Mouse (Mus musculus): Measurements from ENCODE around the gene Prelp.

Prelp gene

DNA sequence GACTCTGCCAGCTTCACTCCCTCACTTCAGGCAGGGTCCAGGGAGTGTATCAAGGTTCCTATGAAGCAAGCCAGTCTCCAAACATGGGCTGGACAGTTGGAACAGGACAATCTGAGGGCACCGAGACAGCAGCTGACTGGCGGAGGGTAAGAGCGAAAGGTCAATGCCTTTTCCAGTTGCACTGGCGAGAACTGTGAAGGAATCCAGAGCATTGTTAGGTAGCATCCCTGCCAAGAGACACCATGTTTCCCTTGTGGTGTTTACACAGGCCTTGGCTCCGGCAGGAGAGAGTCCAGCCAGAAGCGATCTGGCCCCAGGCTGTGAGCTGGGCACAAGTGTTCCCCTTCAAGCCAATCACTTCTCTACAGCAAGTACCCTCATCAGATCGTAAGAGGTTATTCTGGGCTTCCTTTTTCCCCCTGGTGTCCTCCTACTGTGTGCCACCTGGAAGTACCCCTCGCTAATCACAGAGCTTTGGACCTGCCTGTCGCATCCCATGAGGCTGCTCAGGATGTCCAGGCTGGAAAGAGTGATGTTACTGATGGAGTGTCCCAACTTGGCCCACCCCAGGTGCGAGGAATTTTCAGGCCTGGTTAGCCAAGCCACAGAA, 13.2 kb upstream of the Prelp start:
- DNase-seq (ENCODE audit: low spot score in 2 of 2), result no peak

DNA sequence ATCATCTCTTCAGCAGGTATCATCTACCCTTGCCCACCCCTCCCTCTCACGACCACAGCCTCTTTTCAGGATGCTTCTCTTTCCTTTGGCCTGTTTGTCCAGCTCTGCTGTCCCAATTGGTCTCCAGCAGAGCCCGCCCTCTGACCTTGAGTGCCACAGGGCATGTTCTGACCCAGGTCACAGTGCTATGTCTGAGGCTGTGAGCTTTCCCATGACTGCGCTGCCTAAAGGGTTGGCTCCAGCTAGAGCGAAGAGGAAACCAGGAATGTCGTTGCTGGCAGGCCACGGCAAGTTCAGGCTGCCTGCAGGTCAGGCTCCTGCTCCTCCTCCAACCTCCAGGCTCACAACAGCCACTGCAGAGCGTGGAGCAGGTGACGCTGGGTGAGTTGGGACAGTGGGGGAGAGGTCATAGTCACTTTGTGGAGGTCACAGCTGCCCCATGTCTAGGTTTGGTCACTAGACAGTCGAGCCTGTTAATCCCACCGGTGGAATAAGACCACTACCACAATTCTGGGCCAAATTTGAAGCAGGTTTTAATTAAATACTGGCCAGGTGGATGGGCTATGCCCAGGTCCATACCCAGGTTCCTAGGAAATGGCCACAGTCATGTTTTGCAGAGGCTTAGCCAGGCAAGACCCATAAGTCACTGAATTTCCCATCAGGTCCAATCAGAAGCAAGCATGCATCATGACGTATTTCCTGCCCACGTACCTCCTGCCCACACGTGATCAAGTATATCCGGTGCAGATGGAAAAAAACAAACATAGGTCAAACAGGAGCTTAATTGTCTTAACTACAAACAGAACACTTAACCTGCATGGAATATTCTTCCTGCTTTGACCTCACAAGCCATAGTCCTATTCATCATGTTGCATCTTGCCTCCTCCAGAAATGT, 12.3 kb upstream of the Prelp start:
- DNase-seq (ENCODE audit: low spot score in 2 of 2), result no peak

DNA sequence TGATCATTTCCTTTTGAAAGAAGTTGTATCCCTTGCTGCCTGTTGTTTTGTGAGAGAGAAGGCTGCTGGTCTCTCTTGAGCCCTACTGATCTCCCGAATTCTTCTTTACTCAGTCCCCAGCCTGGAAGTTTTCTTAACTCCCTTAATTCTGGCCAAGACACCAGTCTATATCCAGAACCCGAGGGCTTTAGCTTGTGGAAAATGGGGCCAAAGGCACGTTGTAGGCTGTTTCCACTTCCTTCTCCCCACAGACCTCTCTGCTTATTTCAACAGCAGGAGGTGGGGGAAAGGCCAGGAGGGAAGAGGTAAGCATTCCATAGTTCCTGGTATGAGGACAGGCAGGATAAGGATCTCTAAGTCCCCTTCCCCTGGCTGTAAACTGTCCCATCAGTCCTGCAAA, 8.8 kb upstream of the Prelp start:
- no peak for DNase-seq (ENCODE audit: low spot score in 2 of 2)

DNA sequence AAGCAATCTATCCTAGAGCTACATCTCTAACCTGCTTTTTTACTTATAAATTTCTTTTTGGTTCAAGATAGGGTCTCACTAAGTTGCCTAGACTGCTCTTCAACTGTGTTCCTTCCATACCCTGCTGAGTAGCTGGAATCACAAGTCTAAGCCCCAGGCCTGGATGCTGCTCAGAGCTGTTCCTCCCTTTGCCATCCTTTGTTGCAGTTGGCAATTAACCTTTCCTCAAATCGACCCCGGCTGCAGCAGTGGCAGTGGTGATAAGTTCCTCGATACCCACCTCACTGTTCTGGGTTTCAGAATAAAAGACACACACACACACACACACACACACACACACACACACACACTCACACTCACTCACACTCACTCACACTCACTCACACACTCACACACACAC, 4.0 kb upstream of the Prelp start:
- DNase-seq (ENCODE audit: low spot score in 2 of 2), result no peak

DNA sequence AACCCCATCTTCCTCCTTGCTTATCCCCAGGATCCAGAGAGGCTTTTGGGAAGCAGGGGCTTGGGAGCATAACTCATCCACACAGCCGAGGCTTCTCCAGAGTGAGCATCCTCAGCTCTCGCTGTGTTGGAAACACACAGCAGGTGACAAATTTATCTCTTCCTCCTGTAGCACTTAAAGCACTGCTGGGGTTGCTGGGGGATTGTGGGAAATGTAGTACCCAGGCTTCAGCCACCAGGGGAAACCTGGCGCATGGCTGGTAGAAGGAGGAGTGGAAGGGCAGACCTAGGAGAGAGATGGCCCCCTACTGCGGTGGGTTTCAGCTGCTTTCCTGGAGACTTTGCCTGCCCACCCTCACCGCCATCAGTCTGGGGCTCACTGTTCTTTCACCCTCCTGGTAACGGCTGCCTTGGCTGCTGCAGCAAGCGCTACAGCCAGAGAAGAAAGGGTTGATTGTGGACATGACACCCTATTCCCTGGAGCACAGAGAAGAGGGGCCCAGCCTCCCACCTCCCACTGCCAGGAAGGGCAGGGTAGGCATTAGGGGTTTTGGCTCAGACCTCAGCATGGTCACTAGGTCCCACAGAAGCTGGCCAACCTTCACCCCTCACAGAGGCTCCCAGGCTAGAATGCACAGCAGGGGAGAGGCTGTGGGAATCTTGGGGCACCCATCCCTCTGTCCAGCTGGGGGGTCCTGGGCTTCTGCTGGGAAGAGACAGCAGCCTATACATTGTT, 3.1 kb upstream of the Prelp start:
- no peak for DNase-seq (ENCODE audit: low spot score in 2 of 2)

DNA sequence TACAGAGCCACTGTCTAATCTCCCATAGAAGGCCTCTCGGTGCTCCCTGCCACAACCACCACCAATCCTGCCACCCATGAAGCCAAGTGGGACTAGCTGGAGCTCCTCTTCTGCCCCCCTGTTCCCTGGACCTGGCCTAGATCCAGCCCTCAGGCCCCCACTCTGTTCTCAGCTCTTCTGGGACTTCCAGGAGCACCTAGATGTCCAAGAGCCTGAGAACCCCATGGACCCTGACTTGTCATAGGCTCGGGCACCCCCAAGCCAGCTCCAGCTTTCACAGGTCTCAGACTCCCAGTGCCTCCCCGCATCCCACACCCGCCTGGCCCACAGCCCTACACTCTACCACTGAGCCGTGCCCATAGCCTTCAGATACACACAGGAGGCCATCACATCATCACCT, 1.9 kb upstream of the Prelp start:
- no peak for DNase-seq (ENCODE audit: low spot score in 2 of 2)

DNA sequence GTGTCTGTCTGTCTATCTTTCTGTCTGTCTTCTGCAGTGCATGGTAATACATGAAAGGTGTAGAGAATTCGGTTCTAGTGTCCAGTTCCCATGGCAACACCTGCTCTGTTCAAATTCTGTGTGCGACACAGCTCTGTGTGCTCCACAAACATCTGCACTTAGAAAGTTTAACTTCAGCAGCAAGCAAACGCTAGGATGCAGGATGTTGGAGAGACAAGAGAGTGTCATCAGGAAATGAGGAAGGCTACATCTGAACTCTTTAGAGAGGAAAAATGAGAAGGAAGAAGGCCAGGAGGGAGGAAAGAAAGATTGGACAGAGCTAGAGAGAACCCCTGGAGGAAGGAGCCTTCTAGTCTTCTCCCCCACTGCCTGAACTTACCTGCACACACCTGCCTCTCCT, 338 bp downstream of the Prelp start:
- DNase-seq (ENCODE audit: low spot score in 2 of 2), result no peak

DNA sequence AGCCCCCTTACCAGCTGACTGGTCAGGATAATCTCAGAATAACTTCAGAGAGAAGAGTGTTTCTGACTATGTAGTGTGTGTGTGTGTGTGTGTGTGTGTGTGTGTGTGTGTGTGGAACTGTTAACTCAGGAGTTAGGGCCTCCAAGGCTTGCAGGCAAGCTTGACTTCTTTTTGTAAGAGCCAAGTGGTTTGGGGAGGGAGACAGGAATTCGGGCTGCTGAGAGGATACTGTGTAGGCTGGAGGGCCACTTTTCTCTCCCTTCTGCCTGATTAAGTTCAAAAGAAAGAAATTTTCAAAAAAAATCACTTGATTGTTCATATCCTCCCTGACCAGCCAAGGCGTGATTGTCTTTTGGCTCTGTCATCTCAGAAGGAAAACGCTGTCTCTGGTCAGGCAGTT, 813 bp downstream of the Prelp start:
- no peak for DNase-seq (ENCODE audit: low spot score in 2 of 2)

DNA sequence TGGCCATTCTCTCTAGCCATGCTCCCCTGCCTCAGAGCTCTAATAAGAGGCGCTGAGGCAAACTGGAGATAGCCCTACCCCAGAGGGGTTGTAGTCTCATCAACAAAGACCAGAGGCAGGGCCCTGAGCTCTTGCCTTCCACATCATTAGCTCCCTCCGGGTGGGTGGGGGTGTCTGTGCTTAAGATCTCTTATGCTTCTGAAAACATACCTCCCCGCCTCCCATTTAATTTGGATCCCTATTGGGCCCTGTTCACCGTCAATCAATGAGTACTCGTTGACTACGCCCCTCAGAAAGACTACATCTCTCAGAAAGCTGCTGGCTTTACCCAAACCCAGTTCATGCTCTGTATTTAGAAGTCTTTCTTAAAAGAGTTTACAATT, 3.1 kb downstream of the Prelp start:
- no peak for DNase-seq (ENCODE audit: low spot score in 2 of 2)

DNA sequence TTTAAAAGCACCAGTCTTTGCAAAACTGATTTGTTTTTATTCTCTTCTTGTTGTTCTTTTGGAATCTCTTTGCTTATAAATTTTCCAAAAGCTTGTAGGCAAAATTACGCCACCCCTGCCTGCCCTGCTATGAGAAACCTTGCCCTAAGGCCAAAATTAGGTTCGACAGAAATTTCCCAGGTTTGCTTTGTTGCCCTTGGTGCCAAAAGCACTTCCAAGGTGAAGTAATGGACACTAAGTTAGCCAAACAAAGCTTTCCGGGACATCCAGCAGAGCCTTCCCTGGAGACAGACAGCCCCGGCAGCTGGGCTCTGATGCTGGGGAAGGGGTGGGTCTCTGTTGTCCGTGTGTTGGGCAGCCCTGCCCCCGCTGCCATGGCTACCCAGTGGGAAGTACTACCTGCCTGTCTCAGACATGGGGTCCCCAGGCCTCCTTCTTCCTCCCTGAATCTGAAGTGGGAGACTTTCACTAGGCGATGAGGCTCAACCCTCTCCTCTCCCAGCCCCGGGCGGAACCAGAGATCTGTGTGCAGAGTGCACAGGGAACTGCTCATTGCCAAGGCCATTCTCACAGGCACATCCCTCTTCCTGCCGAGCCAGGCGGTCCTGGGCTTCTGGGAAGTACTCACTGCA, 3.6 kb downstream of the Prelp start:
- no peak for DNase-seq (ENCODE audit: low spot score in 2 of 2)

DNA sequence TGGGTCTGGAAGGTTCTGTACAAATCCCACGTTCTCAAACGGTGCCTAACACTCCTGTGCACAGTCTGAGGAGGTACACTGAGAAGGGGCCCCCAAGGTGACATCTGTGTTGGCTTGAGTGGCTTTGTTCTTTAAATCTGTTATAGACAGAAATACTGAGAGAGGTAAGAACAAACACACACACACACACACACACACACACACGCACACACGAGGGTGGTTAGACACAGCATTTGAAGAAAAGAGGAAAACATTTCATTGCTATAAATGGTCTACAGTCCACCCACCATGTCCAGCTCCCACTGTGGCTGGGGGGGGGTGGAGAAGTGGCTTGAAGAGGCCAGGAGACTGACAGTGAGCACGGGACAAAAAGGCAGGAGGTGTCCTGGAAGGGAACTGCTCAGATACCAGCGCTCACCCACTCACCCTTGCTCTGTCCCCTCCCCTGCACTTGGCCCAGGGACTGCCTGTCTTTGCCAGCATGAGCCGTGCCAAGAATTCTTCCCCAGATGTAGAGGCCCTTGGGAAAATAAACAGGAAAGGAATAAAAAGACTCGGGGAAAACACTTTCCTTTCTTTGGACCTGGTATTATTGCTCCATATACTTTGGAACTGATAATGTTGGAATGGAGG, 5.4 kb downstream of the Prelp start:
- no peak for DNase-seq (ENCODE audit: low spot score in 2 of 2)

DNA sequence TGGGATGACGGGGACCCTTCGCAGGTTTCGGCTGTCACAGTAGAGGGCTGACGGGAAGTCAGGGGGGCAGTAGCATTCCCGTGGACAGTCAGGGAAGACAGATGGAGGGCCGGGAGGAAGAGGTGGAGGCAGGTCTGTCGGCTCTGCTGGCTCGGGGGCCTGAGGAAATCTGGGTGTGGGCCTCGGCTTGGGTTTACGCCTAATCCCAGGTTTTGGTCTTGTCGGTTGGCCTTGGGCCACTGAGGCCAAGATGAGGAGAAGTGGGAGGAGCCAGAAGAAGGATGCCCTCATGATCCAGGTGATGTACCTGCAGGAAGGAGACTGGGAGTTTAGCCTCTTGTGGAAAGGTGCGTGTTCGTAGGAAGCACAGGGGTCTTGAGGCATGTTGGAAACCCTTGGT, 6.1 kb downstream of the Prelp start:
- no peak for DNase-seq (ENCODE audit: low spot score in 2 of 2)

DNA sequence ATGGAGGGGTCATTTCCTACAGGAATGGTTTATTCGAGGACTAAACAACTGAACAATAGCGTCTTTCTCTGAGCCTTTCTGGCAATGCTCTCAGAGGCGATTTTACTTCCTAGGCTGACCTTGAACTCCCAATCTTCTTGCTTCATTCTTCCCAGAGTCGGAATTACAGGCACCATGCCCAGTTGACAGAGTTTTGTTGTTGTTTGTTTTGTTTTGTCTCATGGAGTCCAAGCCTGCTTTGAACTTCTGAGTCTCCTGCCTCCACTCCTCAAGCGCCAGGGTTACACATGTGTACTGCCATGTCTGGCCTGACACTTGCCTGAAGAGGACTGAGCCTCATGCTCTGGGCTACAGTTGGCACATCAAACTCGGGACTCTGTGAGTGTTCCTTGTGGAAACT, 8.2 kb downstream of the Prelp start:
- no peak for DNase-seq (ENCODE audit: low spot score in 2 of 2)

DNA sequence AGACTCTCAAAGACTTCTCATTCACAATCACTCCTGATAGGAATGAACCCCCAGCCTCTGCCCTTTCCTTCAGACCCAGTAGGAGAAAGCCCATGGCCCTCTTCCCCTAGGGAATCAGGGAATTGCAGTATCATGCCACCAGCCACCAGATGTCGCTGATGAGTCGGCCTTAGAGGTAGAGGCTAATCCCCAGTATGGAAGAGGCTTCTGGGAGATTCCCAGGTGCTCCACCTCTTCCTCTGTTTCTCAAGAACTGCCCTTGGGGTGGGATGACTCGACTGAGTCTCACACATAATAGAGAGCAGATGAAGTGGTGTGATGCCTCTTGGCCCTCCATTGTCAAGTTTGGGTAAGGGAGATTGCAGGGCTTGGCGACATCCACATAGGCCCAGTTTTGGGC, 9.8 kb downstream of the Prelp start:
- peak in 1 of 2 experiments; percentile 40 for DNase-seq (ENCODE audit: low spot score in 2 of 2)

DNA sequence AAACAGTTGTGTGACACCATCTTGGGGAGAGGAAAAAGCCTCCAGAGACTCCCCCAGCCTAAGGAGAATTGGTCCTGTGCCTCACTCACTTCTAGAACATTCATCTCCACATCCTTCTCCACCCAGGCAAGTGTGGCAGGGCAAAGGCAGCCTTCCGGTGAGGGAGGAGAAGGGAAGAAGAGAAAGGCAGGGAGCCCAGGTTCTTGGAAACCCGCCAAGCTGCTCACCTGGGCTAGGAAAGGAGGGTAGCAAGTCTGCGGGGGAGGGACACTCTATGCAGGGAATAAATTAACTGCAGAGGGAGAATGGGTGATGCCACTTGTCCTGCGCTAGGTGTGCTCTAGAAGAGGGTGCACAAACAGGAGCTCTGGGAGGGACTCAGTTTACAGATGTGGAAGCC, 10.2 kb downstream of the Prelp start:
- no peak for DNase-seq (ENCODE audit: low spot score in 2 of 2)

DNA sequence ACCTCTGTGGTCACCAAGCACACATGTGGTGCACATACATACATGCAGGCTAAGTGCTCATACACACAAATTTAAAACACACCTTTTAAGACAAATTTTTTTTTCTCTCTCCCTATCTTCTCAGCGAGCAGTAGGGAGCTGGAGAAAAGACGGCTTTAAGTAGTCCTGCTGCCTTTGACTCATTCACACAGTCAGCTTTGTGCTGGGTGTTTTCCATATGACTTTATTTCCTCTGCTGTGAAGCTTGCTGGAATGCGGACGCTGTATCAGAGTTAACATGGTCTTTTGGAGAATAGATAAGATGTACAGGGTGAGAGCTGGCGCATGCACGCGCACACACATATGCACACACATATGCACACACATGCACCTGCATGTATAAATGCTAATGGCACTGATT, 11.1 kb downstream of the Prelp start:
- DNase-seq (ENCODE audit: low spot score in 2 of 2), result no peak

DNA sequence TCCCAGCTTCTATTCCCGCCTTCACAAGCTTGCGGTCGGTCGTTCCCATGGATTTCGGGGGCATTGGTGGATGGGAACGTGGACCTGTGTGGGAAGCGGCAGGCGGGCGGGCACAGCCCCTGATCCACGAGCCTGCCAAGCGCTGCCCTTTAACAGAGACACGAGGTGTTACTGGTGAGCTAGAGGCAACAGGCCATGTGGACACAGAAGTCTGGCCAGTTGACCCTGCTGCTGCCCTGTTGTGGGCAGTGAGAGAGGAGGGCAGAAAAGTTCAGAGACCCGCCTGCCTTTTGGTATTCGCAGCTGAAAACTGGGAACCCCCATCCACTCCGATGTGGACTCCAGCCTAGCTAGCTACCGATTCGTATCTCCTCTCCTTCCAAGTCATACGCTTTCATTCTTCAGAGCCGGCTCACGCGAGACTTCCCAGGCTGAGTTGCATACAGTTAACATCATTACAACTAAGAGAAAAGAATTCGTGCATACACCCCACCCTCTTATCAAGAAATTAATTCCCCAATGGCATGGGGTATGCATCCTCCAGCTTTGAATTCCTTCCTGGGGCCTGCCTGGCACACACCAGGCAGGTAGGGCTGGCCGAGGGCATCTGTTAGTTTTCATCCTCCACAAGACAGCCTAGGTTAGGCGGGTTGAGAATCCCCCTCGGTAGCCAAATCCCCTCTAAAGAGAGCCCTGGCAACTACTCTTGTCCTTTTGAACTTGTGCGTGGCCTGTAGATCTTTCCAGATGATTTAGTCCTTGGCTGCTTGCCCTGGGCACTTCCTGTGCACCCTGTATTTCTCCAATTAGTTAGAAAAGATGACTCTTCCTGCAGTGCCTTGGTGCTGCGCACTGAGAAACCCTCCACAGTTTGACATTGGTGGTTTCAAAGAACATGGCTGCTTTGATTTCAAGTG, 12.3 kb downstream of the Prelp start:
- DNase-seq (ENCODE audit: low spot score in 2 of 2), result no peak

DNA sequence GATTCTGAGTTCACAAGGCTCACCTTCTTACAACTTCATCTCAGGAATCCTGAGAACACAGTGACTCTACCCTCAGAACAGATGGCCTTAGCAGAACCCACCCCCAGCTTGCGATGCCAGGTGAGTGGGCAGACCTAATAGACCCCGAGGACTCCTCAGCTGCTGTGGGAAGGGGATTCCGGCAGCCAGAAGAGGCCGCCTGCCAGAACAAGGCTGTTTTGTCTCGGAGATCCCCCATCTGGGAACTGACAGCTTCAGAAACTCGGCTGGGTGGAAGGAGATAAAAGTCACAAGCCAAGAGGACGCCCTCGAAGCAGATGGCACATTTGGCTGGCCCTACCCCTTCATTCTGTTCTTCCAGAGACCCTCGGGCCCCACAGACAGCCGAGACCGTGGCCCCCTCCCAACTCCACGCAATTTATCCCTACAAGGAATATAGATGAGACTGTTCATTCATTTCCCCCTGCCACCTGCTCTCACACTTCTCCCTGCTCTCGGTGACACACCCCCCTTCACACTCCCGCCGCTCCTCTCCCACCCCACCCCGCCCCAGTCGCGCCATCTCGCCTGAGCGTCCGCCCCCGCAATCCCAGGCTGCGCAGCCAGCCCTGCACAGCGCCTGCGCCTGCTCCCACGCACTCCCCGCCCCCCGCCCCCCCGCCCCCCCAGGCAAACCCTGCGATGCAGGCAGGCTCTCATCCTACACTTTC, 13.1 kb downstream of the Prelp start, which contains the start of gene Optc:
Gene Optc, minus strand, starts transcription at position 51 of the 710 bp plus-strand sequence.
- DNase-seq (ENCODE audit: low spot score in 2 of 2), result no peak

DNA sequence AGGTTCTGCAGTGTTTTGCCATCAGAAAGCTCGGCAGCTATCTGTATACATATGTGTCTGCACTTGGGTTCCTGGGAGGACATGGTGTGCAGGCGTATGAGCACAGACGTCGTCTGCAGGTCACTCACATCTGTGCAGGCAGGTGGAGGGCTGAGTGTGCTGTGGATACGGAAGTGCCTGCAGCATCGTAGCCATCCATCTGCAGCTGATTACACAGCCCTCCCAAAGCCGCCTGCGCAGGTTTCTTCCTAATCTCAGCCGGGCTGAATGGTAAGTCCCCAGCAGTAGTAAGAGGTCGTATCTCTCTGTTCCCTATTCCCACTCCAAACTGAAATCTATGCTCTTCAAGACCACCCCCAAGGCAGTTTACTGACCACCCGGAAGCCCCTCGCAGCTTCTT, 14.8 kb downstream of the Prelp start:
- DNase-seq (ENCODE audit: low spot score in 2 of 2), result no peak

DNA sequence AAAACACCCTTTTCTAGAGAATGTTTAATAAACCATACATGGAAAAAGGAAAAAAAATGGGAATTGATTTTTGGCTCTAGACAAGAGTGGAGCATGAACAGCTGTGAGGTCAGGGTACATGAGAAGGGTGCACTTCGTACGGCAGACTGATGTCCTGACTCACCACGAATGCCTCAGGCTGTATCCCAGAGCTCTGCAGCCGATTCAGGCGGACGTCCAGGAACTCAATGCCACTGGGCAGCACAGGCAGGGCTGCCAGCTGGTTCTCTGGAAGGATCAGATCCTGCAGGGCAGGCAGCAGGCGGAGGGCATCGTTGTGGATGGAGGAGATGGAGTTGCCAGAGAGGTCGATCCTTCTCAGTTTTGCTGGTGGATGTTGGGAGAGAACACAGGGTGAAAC, 20.4 kb downstream of the Prelp start:
- no peak for DNase-seq (ENCODE audit: low spot score in 2 of 2)

All from spleen, postnatal 14 days (tissue).